Mouse (Mus musculus) heart, adult 2 months (tissue): Measurements from ENCODE around the gene Nlrp1b.

Source experiments
- CTCF ChIP-seq: fragments of 200-600 bp; IDR thresholded peaks from 2 replicates; pipeline ENCODE4 v1.8.1; 2022; ENCODE audit warnings: antibody characterized with exemption, mild to moderate bottlenecking, moderate library complexity
- POLR2A ChIP-seq: fragments of 200-500 bp; IDR thresholded peaks from 2 replicates; pipeline ENCODE4 v1.6.1; 2011; ENCODE audit warnings: mild to moderate bottlenecking, low read depth, low read length, control low read depth; ENCODE audit not compliant: insufficient read depth

GRCm38 (mm10) chr11:71169633-71170032, 60.9 kb downstream of the Nlrp1b start:
- TF ChIP-seq CTCF (no peak), POLR2A (no peak)
